20 mouse cellular contexts compared by ENCODE assay signal in the genomic region with DNA sequence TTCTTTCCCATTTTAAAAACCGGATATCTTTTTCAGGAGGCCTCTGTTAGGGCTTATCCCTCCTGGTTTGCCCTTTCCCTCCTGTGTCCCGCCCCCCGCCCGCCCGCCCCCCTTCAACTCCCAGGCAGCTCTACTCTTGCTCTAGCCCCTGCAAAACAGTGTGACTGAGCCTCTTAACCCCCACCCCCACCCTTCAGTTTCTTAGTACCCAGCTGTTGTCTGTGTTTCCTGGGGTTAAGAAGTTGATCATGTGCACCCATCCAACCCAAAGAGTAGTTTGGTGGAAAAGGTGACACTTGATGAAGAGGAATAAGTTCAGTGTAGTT. TPM values are rescaled to one million over a fixed set of nuclear protein-coding genes. Genes with fewer than 3 reads are reported as not detected.
DNase-seq lines count a peak whose midpoint lies in the region; ATAC-seq and TF ChIP-seq lines count a peak whose summit lies in the region.
"Had no signal": no experiment of that assay in that cellular context is flagged by ENCODE, and none has a peak within 500 bp of the region (broad histone marks: within the 10 kb centered on the region; RNA-seq: fewer than 3 reads in every experiment).

No protein-coding gene starts in this region.

- no peak for TF ChIP-seq CTCF in lung, postnatal 0 days (IDR thresholded peaks at IDR 0.05)

- H3K9me3 ChIP-seq in heart, embryonic 11.5 days (replicated peaks; ENCODE audit: control insufficient read depth, low read length): 0 out of 2 replicates have a peak, but pooled peaks cover 3% of the 10 kb centered on the region
- H3K9me3 ChIP-seq in lung, postnatal 0 days (ENCODE audit: low read length): 0 out of 2 replicates have a peak, but pooled peaks cover 7% of the 10 kb centered on the region
- no peaks in the 10 kb centered on the region for H3K9me3 ChIP-seq in embryonic facial prominence, embryonic 12.5 days
- H3K9me3 ChIP-seq in limb, embryonic 15.5 days: no peaks in the 10 kb centered on the region
- H3K9me3 ChIP-seq: forebrain, embryonic 15.5 days; limb, embryonic 13.5 days; liver, embryonic 15.5 days; neural tube, embryonic 12.5 days had no signal

- WGBS in heart, embryonic 11.5 days (ENCODE audit: insufficient replicate concordance): 26% methylated on average over 5 of the region's 5 CpGs
- 25% methylated on average over 5 of the region's 5 CpGs for WGBS in lung, postnatal 0 days
- WGBS in embryonic facial prominence, embryonic 12.5 days: 36% methylated on average over 5 of the region's 5 CpGs
- WGBS in limb, embryonic 15.5 days: 26% methylated on average over 5 of the region's 5 CpGs

- peak overlapping the region; percentile 14; the same call in 1 of the 2 replicates for H3K4me2 ChIP-seq in heart, embryonic 11.5 days
- H3K4me2 ChIP-seq in lung, postnatal 0 days (replicated peaks; ENCODE audit: low read depth, low read length): no peak overlapping the region
- 0 out of 2 replicates have a peak overlapping the region, but pooled peaks have one; percentile 7 for H3K4me2 ChIP-seq in embryonic facial prominence, embryonic 12.5 days (replicated peaks)
- H3K4me2 ChIP-seq in limb, embryonic 15.5 days: no peak overlapping the region
- H3K4me2 ChIP-seq: forebrain, embryonic 15.5 days; limb, embryonic 13.5 days; liver, embryonic 15.5 days; midbrain, embryonic 12.5 days; neural tube, embryonic 12.5 days had no signal

- ATAC-seq in heart, embryonic 11.5 days (replicated peaks; ENCODE audit: insufficient number of reproducible peaks, low FRiP score, low TSS enrichment): no peak
- peak; percentile 38 for ATAC-seq in lung, postnatal 0 days
- ATAC-seq in embryonic facial prominence, embryonic 12.5 days (ENCODE audit: insufficient number of reproducible peaks, insufficient read depth, low FRiP score, low TSS enrichment): 0 out of 2 replicates have a peak, but pooled peaks have one; percentile 67
- 0 out of 2 replicates have a peak, but pooled peaks have one; percentile 61 for ATAC-seq in limb, embryonic 15.5 days (ENCODE audit: insufficient number of reproducible peaks, low FRiP score, low TSS enrichment, low read depth)
- ATAC-seq: forebrain, embryonic 15.5 days; intestine, postnatal 0 days had no signal

- H3K27ac ChIP-seq in heart, embryonic 11.5 days (ENCODE audit: low read depth, low read length): no peak overlapping the region
- no peak overlapping the region for H3K27ac ChIP-seq in lung, postnatal 0 days (ENCODE audit: low read length)
- H3K27ac ChIP-seq in embryonic facial prominence, embryonic 12.5 days: peak overlapping the region; percentile 64; the same call in 1 of the 2 replicates
- peak overlapping the region; percentile 63 for H3K27ac ChIP-seq in limb, embryonic 15.5 days
- H3K27ac ChIP-seq: forebrain, embryonic 15.5 days; hindbrain, postnatal 0 days; liver, embryonic 15.5 days; midbrain, embryonic 12.5 days; neural tube, embryonic 12.5 days had no signal

- TF ChIP-seq EP300 in lung, postnatal 0 days (IDR thresholded peaks at IDR 0.05): no peak; the same call in 1 of the 2 replicates

- no peak overlapping the region for H3K4me3 ChIP-seq in heart, embryonic 11.5 days (ENCODE audit: low read depth, low read length)
- no peak overlapping the region for H3K4me3 ChIP-seq in lung, postnatal 0 days (ENCODE audit: low read depth, low read length)
- no peak overlapping the region for H3K4me3 ChIP-seq in embryonic facial prominence, embryonic 12.5 days
- H3K4me3 ChIP-seq in limb, embryonic 15.5 days: no peak overlapping the region
- H3K4me3 ChIP-seq: erythroblast, embryonic 14.5 days; forebrain, embryonic 15.5 days; limb, embryonic 13.5 days; liver, embryonic 15.5 days; midbrain, embryonic 12.5 days; neural tube, embryonic 12.5 days had no signal

- no peak overlapping the region; the same call in 1 of the 2 replicates for H3K9ac ChIP-seq in heart, embryonic 11.5 days (ENCODE audit: low read depth, low read length)
- no peak overlapping the region for H3K9ac ChIP-seq in lung, postnatal 0 days (replicated peaks; ENCODE audit: low read depth)
- no peak overlapping the region for H3K9ac ChIP-seq in embryonic facial prominence, embryonic 12.5 days
- no peak overlapping the region for H3K9ac ChIP-seq in limb, embryonic 15.5 days
- H3K9ac ChIP-seq: forebrain, embryonic 15.5 days; limb, embryonic 13.5 days; liver, embryonic 15.5 days; midbrain, embryonic 12.5 days; neural tube, embryonic 12.5 days had no signal

- no peaks in the 10 kb centered on the region for H3K36me3 ChIP-seq in heart, embryonic 11.5 days (ENCODE audit: control insufficient read depth, insufficient read depth, low read length)
- H3K36me3 ChIP-seq in lung, postnatal 0 days (ENCODE audit: insufficient read depth, low read length): no peaks in the 10 kb centered on the region
- H3K36me3 ChIP-seq in embryonic facial prominence, embryonic 12.5 days: no peaks in the 10 kb centered on the region
- H3K36me3 ChIP-seq in limb, embryonic 15.5 days: no peaks in the 10 kb centered on the region
- H3K36me3 ChIP-seq: forebrain, embryonic 15.5 days; limb, embryonic 13.5 days; liver, embryonic 15.5 days; midbrain, embryonic 12.5 days; neural tube, embryonic 12.5 days had no signal

- H3K4me1 ChIP-seq in heart, embryonic 11.5 days (ENCODE audit: control insufficient read depth, insufficient read depth, low read length): peaks cover 7% of the 10 kb centered on the region
- H3K4me1 ChIP-seq in lung, postnatal 0 days (ENCODE audit: insufficient read depth, low read depth, low read length): no peaks in the 10 kb centered on the region
- peaks cover 20% of the 10 kb centered on the region for H3K4me1 ChIP-seq in embryonic facial prominence, embryonic 12.5 days
- peaks cover 13% of the 10 kb centered on the region for H3K4me1 ChIP-seq in limb, embryonic 15.5 days
- H3K4me1 ChIP-seq: forebrain, embryonic 15.5 days; liver, embryonic 15.5 days had no signal

- H3K27me3 ChIP-seq in heart, embryonic 11.5 days (ENCODE audit: control insufficient read depth, insufficient read depth, low read length): no peaks in the 10 kb centered on the region
- no peaks in the 10 kb centered on the region for H3K27me3 ChIP-seq in lung, postnatal 0 days (replicated peaks; ENCODE audit: insufficient read depth, low read length)
- no peaks in the 10 kb centered on the region for H3K27me3 ChIP-seq in embryonic facial prominence, embryonic 12.5 days
- no peaks in the 10 kb centered on the region for H3K27me3 ChIP-seq in limb, embryonic 15.5 days
- H3K27me3 ChIP-seq: forebrain, embryonic 15.5 days; limb, embryonic 13.5 days; liver, embryonic 15.5 days; neural tube, embryonic 12.5 days; Patski had no signal

- no peak for DNase-seq in heart, adult 9 months (ENCODE audit: low spot score in 2 of 2)
- no peak for DNase-seq in lung, postnatal 0 days (ENCODE audit: low spot score)
- DNase-seq in lung, adult 18-20 months: no peak
- no peak for DNase-seq in spleen, postnatal 14 days (ENCODE audit: low spot score in 2 of 2)
- DNase-seq in left cerebral cortex, adult 9 months (ENCODE audit: low spot score in 2 of 2): no peak
- DNase-seq: gastrocnemius, postnatal 36 days; kidney, postnatal 36 days; thymus, postnatal 25 days had no signal

RNA-seq across cellular contexts. Expression of gene Cdc7, which starts 37.9 kb away (rescaled TPM):
- polyA plus RNA-seq in heart, embryonic 11.5 days (2014; fragmentation: Nextera tagmentation; extraction: Ambion mirVana): 36.1 and 42.8 TPM in 2 replicates
- 4.3 and 5.2 TPM in 2 replicates for polyA plus RNA-seq in lung, postnatal 0 days (2015; fragmentation: Nextera tagmentation; extraction: Ambion mirVana)
- 57.9 and 60.8 TPM in 2 replicates for polyA plus RNA-seq in embryonic facial prominence, embryonic 12.5 days (2016; fragmentation: Nextera tagmentation; extraction: Ambion mirVana)
- polyA plus RNA-seq in limb, embryonic 15.5 days (2015; fragmentation: Nextera tagmentation; extraction: Ambion mirVana): 38.7 and 38.9 TPM in 2 replicates

Comparison
In these comparisons a context has a peak if more than half of its experiments do, and no peak if none do; other contexts are left out.
1. H3K27ac ChIP-seq: peak in embryonic facial prominence, embryonic 12.5 days (single experiment) and limb, embryonic 15.5 days (single experiment); none in heart, embryonic 11.5 days (single experiment) and lung, postnatal 0 days (single experiment).
2. H3K4me2 ChIP-seq: peak in heart, embryonic 11.5 days (single experiment) and embryonic facial prominence, embryonic 12.5 days (single experiment); none in lung, postnatal 0 days (single experiment) and limb, embryonic 15.5 days (single experiment).